Mouse (Mus musculus): ENCODE results near the gene Pla2g16.

DNA sequence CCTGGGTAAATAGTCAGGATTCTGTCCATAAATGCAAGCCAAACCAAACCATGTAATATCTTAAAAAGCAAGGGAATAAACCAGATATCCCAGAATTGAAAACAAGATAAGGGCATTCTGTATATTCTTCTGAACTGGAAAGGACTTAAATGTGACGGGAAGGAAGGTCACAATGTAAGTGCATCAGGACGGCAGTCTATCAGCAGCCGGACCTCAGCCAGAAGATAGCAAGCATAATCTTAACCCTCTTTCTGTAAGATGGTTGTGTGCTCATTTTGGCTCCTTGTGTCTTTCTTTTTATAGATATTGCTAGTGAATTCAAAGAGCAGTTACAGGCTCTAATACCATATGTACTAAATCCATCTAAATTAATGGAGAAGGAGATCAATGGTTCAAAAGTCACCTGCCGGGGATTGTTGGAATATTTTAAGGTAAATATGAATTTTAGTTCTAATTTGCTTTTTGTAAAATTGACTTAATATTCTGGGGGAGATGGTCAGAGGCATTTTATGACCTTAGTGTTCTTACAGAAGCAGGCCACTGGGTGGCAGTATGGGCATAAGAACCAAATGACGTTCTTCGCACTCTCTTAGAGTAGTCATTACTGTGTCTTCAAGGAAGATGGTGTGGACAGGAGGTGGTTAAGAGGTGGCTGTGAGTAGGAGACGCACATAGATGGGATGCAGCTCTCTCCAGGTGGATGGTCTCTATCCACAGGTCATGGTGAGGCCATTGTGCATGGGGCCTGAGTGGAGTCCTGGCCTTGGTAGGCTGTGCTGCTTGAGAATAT is 28.4 kb upstream of the Pla2g16 start:
- no peak for TF ChIP-seq POLR2A (IDR thresholded peaks at IDR 0.05; ENCODE audit: borderline replicate concordance, extremely low read depth, insufficient read depth, insufficient read length, poor library complexity, severe bottlenecking)
- peak; percentile 71; the same call in 1 of the 2 replicates for TF ChIP-seq CTCF (IDR thresholded peaks at IDR 0.05; ENCODE audit: borderline replicate concordance, extremely low read depth, insufficient read depth, insufficient read length)
